Mouse (Mus musculus): ENCODE data around the gene Agtr1b. TPM values are rescaled to one million over a fixed set of nuclear protein-coding genes. Genes with fewer than 3 reads are reported as not detected.

The Agtr1b gene
- polyA plus RNA-seq, 1 experiment from 2014 or later: 2.5 TPM

- TF ChIP-seq CTCF (IDR thresholded peaks at IDR 0.05; ENCODE audit: low read depth) (no peak), EP300 (optimal IDR thresholded peaks at IDR 0.05) (no peak)
- WGBS: 63% methylated on average over 4 of the region's 4 CpGs
- no peaks in the 10 kb centered on the region for H3K27me3 ChIP-seq (ENCODE audit: control insufficient read depth, insufficient read depth, low read length)
- H3K9me3 ChIP-seq (ENCODE audit: control insufficient read depth, low read length): no peaks in the 10 kb centered on the region
- no peak overlapping the region for H3K27ac ChIP-seq (replicated peaks)
- ATAC-seq (ENCODE audit: low FRiP score, low TSS enrichment): no peak
- no peak overlapping the region for H3K4me3 ChIP-seq (ENCODE audit: low read depth, low read length)
- DNase-seq (ENCODE audit: low spot score): no peak
- no peak overlapping the region for H3K9ac ChIP-seq (ENCODE audit: low read length)
- no peaks in the 10 kb centered on the region for H3K36me3 ChIP-seq (ENCODE audit: control insufficient read depth, insufficient read depth, low read length)
- no peaks in the 10 kb centered on the region for H3K4me1 ChIP-seq (replicated peaks; ENCODE audit: control insufficient read depth, insufficient read depth)
- no peak overlapping the region for H3K4me2 ChIP-seq (replicated peaks; ENCODE audit: low read depth)
Observed at GRCm38 (mm10) chr3:20309142-20309541, 57.8 kb downstream of the Agtr1b start.

GRCm38 (mm10) chr3:20307256-20307655, 59.7 kb downstream of the Agtr1b start:
- no peak overlapping the region for H3K4me2 ChIP-seq (replicated peaks; ENCODE audit: low read depth)
- 65% methylated on average over 4 of the region's 4 CpGs for WGBS
- H3K36me3 ChIP-seq (ENCODE audit: control insufficient read depth, insufficient read depth, low read length): no peaks in the 10 kb centered on the region
- H3K4me3 ChIP-seq (ENCODE audit: low read depth, low read length): no peak overlapping the region
- TF ChIP-seq EP300 (optimal IDR thresholded peaks at IDR 0.05) (no peak), CTCF (IDR thresholded peaks at IDR 0.05; ENCODE audit: low read depth) (no peak)
- no peaks in the 10 kb centered on the region for H3K27me3 ChIP-seq (ENCODE audit: control insufficient read depth, insufficient read depth, low read length)
- no peak overlapping the region for H3K9ac ChIP-seq (ENCODE audit: low read length)
- no peaks in the 10 kb centered on the region for H3K4me1 ChIP-seq (replicated peaks; ENCODE audit: control insufficient read depth, insufficient read depth)
- DNase-seq (ENCODE audit: low spot score) (peak; percentile 32), ATAC-seq (ENCODE audit: low FRiP score, low TSS enrichment) (peak; percentile 83; the same call in 1 of the 2 replicates)
- no peaks in the 10 kb centered on the region for H3K9me3 ChIP-seq (ENCODE audit: control insufficient read depth, low read length)
- no peak overlapping the region for H3K27ac ChIP-seq (replicated peaks)

GRCm38 (mm10) chr3:20304758-20305352, 62.1 kb downstream of the Agtr1b start:
- 49% methylated on average over 2 of the region's 2 CpGs for WGBS
- no peaks in the 10 kb centered on the region for H3K27me3 ChIP-seq (ENCODE audit: control insufficient read depth, insufficient read depth, low read length)
- no peak for DNase-seq (ENCODE audit: low spot score)

GRCm38 (mm10) chr3:20295546-20295945, 71.4 kb downstream of the Agtr1b start:
- ATAC-seq (ENCODE audit: low FRiP score, low TSS enrichment) (no peak), DNase-seq (ENCODE audit: low spot score) (no peak)
- H3K27ac ChIP-seq (replicated peaks): no peak overlapping the region
- WGBS: 52% methylated on average over 3 of the region's 3 CpGs
- H3K4me1 ChIP-seq (replicated peaks; ENCODE audit: control insufficient read depth, insufficient read depth): no peaks in the 10 kb centered on the region
- H3K36me3 ChIP-seq (ENCODE audit: control insufficient read depth, insufficient read depth, low read length): no peaks in the 10 kb centered on the region
- H3K9me3 ChIP-seq (ENCODE audit: control insufficient read depth, low read length): no peaks in the 10 kb centered on the region
- TF ChIP-seq CTCF (IDR thresholded peaks at IDR 0.05; ENCODE audit: low read depth): no peak
- no peak for TF ChIP-seq EP300 (optimal IDR thresholded peaks at IDR 0.05)
- no peak overlapping the region for H3K4me2 ChIP-seq (replicated peaks; ENCODE audit: low read depth)
- no peak overlapping the region for H3K9ac ChIP-seq (ENCODE audit: low read length)
- no peaks in the 10 kb centered on the region for H3K27me3 ChIP-seq (ENCODE audit: control insufficient read depth, insufficient read depth, low read length)
- H3K4me3 ChIP-seq (ENCODE audit: low read depth, low read length): no peak overlapping the region

More at GRCm38 (mm10) chr3:20304758-20305352, 62.1 kb downstream of the Agtr1b start:
- Histone ChIP-seq H3K36me3 (ENCODE audit: control insufficient read depth, insufficient read depth, low read length) (no peaks in the 10 kb centered on the region), H3K9ac (ENCODE audit: low read length) (no peak overlapping the region), H3K4me1 (replicated peaks; ENCODE audit: control insufficient read depth, insufficient read depth) (no peaks in the 10 kb centered on the region), H3K27ac (replicated peaks) (no peak overlapping the region), H3K9me3 (ENCODE audit: control insufficient read depth, low read length) (no peaks in the 10 kb centered on the region), H3K4me2 (replicated peaks; ENCODE audit: low read depth) (no peak overlapping the region), H3K4me3 (ENCODE audit: low read depth, low read length) (no peak overlapping the region)
- no peak for TF ChIP-seq EP300 (optimal IDR thresholded peaks at IDR 0.05)
- no peak for ATAC-seq (ENCODE audit: low FRiP score, low TSS enrichment)

- ATAC-seq (ENCODE audit: low FRiP score, low TSS enrichment): no peak
- Histone ChIP-seq H3K36me3 (ENCODE audit: control insufficient read depth, insufficient read depth, low read length) (no peaks in the 10 kb centered on the region), H3K4me3 (ENCODE audit: low read depth, low read length) (no peak overlapping the region), H3K9ac (ENCODE audit: low read length) (no peak overlapping the region), H3K4me2 (replicated peaks; ENCODE audit: low read depth) (no peak overlapping the region), H3K27me3 (ENCODE audit: control insufficient read depth, insufficient read depth, low read length) (no peaks in the 10 kb centered on the region), H3K4me1 (replicated peaks; ENCODE audit: control insufficient read depth, insufficient read depth) (no peaks in the 10 kb centered on the region), H3K9me3 (ENCODE audit: control insufficient read depth, low read length) (no peaks in the 10 kb centered on the region), H3K27ac (replicated peaks) (no peak overlapping the region)
- 76% methylated on average over 9 of the region's 9 CpGs for WGBS
- no peak for TF ChIP-seq EP300 (optimal IDR thresholded peaks at IDR 0.05)
- TF ChIP-seq CTCF (IDR thresholded peaks at IDR 0.05; ENCODE audit: low read depth): no peak
- no peak for DNase-seq (ENCODE audit: low spot score)
Observed at GRCm38 (mm10) chr3:20294542-20295348, 72.2 kb downstream of the Agtr1b start.

GRCm38 (mm10) chr3:20291370-20291769, 75.6 kb downstream of the Agtr1b start:
- no peaks in the 10 kb centered on the region for H3K36me3 ChIP-seq (ENCODE audit: control insufficient read depth, insufficient read depth, low read length)
- H3K27ac ChIP-seq (replicated peaks): no peak overlapping the region
- DNase-seq (ENCODE audit: low spot score) (no peak), ATAC-seq (ENCODE audit: low FRiP score, low TSS enrichment) (no peak)
- H3K9me3 ChIP-seq (ENCODE audit: control insufficient read depth, low read length): no peaks in the 10 kb centered on the region
- no peak overlapping the region for H3K4me3 ChIP-seq (ENCODE audit: low read depth, low read length)
- H3K9ac ChIP-seq (ENCODE audit: low read length): no peak overlapping the region
- H3K27me3 ChIP-seq (ENCODE audit: control insufficient read depth, insufficient read depth, low read length): no peaks in the 10 kb centered on the region
- H3K4me1 ChIP-seq (replicated peaks; ENCODE audit: control insufficient read depth, insufficient read depth): no peaks in the 10 kb centered on the region
- TF ChIP-seq CTCF (IDR thresholded peaks at IDR 0.05; ENCODE audit: low read depth) (no peak), EP300 (optimal IDR thresholded peaks at IDR 0.05) (no peak)
- no peak overlapping the region for H3K4me2 ChIP-seq (replicated peaks; ENCODE audit: low read depth)

All from stomach, postnatal 0 days (tissue).